Mouse (Mus musculus): ENCODE data around the gene Olfr643.

- TF ChIP-seq POLR2A (IDR thresholded peaks at IDR 0.05; ENCODE audit: extremely low read depth, insufficient read depth, low read length) (no peak), CTCF (IDR thresholded peaks at IDR 0.05; ENCODE audit: extremely low read depth, insufficient read depth, low read length) (no peak)
These were observed 115.6 kb downstream of the Olfr643 start for GRCm38 (mm10) chr7:104021651-104022050.
